Mouse (Mus musculus): ENCODE measurements around the gene Zfp984.
"Not testable (repeated sequence)": the region's sequence is repeated elsewhere in the genome, so short reads cannot be mapped to it uniquely, and the experiment has no call there.

Gene Zfp984

GRCm38 (mm10) chr4:147809292-147809965 is at the start of gene Zfp984:
TSS of gene Zfp984 (minus strand) at chr4:147809788.
- DNase-seq (ENCODE audit: low read depth, low spot score), result not testable (repeated sequence)

GRCm38 (mm10) chr4:147850776-147851175 is 41.2 kb upstream of the Zfp984 start:
- no peak for DNase-seq (ENCODE audit: low read depth, low spot score)

DNA sequence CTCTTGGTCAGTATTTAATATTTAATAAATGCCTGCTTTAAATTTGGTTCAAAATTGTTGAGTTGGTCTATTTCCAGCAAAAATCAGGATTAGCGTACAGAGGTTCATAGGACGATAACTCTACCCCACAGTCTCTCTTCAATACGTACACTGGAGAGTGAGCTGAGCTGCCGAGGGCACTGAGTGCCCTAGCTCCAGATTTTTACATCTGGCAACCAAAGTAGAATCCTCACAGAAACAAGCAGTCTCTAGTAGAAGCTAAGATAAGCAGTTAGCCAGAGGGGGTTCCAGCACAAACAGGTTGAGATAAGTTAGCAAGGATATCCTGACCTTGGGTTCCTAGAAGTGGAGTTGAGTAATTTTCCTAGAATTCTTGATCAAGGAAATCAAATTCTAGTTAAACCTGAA is 39.0 kb upstream of the Zfp984 start:
- no peak for DNase-seq (ENCODE audit: low read depth, low spot score)

GRCm38 (mm10) chr4:147847614-147848583 is 38.3 kb upstream of the Zfp984 start, which contains the start of gene Zfp933:
TSS of gene Zfp933 (minus strand) at chr4:147848366.
- DNase-seq (ENCODE audit: low read depth, low spot score), result peak; percentile 98

DNA sequence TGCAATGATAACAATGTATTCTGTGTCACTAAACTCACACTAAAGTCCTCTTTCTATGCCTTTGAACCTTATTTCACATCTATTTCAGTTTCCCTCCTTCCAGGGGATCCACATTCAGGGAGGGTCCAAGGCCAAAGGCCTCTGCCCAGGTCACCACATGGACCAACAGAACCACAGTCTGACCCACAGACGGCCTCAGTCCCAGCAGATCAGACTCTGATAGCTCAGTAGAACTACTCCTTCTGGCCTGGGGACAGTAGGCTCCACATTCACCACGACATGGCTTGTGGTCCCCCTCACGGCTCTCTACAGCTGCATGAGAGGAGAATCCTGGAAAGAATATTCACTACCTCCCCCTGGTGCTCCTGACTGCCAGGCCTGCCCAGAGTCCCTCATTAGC is 33.3 kb upstream of the Zfp984 start:
- no peak for DNase-seq (ENCODE audit: low read depth, low spot score)

DNA sequence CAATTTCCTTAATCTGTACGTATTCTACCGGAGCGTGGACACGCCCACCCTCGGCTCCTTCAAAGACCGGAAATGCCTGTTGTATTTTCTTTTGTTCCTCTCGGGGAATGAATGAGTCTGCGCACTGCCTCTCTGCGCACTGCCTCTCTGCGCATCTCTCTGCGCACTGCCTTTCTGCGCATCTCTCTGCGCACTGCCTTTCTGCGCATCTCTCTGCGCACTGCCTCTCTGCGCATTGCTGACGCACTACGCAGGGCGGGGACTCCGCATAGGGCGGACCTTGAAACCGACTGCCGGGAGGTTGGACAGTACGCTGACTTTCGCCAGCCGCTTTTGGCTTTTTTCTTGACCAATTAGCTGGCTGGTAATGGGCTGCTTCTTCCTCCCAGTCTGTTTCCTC is 29.7 kb upstream of the Zfp984 start:
- DNase-seq (ENCODE audit: low read depth, low spot score), result not testable (repeated sequence)

- DNase-seq (ENCODE audit: low read depth, low spot score), result no peak
Measured at GRCm38 (mm10) chr4:147824389-147824788, 14.8 kb upstream of the Zfp984 start.

- not testable (repeated sequence) for DNase-seq (ENCODE audit: low read depth, low spot score)
Measured at GRCm38 (mm10) chr4:147821414-147821813, 11.8 kb upstream of the Zfp984 start.

- not testable (repeated sequence) for DNase-seq (ENCODE audit: low read depth, low spot score)
Measured at GRCm38 (mm10) chr4:147819659-147820058, 10.1 kb upstream of the Zfp984 start.

DNA sequence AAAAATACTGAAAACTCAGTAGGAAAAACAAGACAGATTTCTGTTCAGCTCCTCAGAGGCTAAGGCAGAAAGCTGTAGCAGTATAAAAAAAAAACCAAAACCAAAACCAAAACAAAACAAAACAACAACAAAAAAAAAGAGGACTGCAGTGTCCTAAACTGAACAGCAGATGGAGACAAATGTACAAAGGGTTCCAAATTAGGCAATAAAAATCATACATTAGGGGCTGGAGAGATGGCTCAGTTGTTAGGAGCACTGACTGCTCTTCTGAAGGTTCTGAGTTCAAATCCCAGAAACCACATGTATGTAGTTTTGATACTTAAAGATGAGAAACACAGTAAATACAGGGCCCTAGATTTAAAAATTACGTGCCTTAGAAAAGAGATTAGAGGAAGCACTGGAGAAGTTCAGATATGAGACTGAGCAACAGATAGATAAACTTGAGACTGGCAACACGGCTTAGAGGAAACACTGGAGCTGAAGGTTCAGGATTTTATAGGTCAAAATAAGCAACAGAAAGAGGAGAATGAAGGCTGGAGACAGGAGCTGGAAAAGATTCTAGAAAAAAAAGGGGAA is 5.1 kb upstream of the Zfp984 start:
- DNase-seq (ENCODE audit: low read depth, low spot score), result peak; percentile 10

- peak; percentile 7 for DNase-seq (ENCODE audit: low read depth, low spot score)
Measured at GRCm38 (mm10) chr4:147813249-147813765, 3.7 kb upstream of the Zfp984 start.

GRCm38 (mm10) chr4:147809966-147810304 is 347 bp upstream of the Zfp984 start:
- not testable (repeated sequence) for DNase-seq (ENCODE audit: low read depth, low spot score)

DNA sequence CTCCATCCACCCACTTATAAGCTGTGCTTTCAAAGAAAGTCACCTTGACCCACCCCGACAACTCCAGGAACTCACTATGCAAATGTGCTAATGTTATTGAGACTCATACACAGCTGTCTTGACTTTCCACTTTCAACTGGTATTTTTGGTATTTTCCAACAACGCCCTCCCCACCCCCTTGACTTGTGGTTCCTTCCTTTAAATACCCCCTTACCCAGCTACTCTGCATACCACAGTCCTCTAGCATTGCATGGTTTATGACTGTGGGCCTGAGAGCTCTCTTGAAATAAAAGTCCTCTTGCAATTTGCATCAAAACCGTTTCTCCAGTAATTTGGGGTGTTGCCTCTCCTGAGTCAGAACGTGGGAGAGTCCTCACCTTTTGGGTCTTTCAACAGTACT is 1.1 kb downstream of the Zfp984 start:
- not testable (repeated sequence) for DNase-seq (ENCODE audit: low read depth, low spot score)

DNA sequence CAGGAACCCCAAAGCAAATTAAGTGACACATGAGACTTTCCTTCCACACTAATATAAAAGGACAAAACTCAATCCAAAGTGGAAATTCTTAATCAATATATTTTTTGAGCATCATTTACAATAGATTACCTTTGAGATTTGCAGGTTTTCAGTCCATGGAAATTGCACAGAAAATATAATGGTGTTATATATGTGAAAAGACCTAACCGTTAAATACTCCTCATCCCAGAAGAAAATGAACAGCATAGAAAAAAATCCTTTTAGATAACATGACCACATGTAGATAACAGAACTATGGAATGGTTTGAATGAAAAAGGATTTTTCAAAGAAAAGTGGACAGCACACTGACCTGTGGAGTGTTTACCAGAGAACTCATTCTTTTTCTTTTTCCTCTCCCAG is 14.3 kb downstream of the Zfp984 start:
- DNase-seq (ENCODE audit: low read depth, low spot score), result not testable (repeated sequence)

DNA sequence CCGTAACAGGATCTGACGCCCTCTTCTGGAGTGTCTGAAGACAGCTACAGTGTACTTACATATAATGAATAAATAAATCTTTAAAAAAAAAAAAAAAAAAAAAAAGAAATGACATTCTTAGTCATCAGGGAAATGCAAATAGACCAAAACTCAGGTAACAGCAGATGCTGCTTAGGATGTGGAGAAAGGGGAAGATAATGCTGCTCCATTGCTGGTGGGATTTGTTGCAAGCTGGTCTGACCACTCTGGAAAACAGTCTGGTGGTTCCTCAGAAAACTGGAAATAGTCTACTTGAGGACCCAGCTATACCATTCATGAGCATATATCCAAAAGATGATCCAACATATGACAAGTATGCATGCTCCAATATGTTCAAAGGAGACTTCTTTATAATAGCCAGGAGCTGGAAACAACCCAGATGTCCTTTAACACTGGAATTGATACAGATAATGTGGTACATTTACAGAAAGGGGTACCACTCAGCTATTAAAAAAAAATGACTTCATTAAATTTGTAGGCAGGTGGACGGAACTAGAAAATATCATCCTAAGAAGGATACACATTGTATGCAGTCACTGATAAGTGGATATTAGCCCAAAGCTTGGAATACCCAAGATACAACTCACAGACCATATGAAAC is 15.4 kb downstream of the Zfp984 start:
- DNase-seq (ENCODE audit: low read depth, low spot score), result not testable (repeated sequence)

- not testable (repeated sequence) for DNase-seq (ENCODE audit: low read depth, low spot score)
Measured at GRCm38 (mm10) chr4:147793390-147793916, 16.1 kb downstream of the Zfp984 start.

DNA sequence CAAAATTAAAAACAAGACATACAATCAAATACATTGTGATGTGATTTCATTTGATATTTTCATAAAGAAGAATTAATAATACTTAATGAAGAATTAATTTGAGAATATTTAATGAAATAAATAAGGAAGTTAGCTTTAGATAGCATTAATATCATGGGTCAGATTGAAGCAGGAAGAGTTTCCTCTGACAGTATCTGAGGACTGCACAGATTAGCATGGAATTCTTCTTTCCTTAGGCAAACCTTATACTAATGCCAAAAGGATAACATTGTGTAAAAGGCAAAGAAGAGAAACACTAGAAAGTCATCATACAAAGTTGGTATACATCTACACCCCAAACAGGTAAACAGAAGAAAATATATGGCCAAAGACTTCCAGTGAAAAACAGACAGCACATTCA is 17.9 kb downstream of the Zfp984 start:
- not testable (repeated sequence) for DNase-seq (ENCODE audit: low read depth, low spot score)

DNA sequence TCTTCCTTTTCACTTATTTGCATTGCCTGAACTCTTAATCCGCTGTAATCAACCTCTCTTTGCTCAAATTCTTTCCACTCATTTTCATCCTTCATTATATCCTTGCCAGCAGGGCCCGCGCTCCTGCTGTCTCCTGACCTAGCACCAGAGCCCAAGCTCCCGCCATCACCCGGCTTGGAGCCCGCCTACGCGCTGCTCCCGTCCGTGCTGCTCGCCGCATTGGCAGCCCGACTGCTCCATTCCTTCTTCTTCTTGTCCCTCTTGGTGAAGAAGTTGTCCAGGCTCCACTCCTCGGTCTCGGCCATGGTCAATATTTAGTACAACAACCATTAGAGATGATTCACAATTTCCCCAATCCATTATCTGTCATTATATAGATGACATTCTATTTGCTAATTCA is 63.3 kb downstream of the Zfp984 start:
- DNase-seq (ENCODE audit: low read depth, low spot score), result not testable (repeated sequence)

- not testable (repeated sequence) for DNase-seq (ENCODE audit: low read depth, low spot score)
Measured at GRCm38 (mm10) chr4:147738636-147739369, 70.8 kb downstream of the Zfp984 start.

All from brain, adult 2 months (tissue).